Mouse (Mus musculus): ENCODE data around the gene Wnt4. TPM values are rescaled to one million over a fixed set of nuclear protein-coding genes. Genes with fewer than 3 reads are reported as not detected.

Gene Wnt4
- polyA plus RNA-seq (2016; fragmentation: Nextera tagmentation; extraction: Ambion mirVana), result 3.9 and 6.3 TPM in 2 replicates

- ATAC-seq (ENCODE audit: insufficient number of reproducible peaks, insufficient read depth, low FRiP score, low TSS enrichment), result no peak; the same call in 1 of the 2 replicates
- H3K9ac ChIP-seq, result peak within 1 kb of the TSS; percentile 59
- no peaks in the 10 kb centered on the region for H3K9me3 ChIP-seq
- 0% methylated on average over 33 of the region's 45 CpGs for WGBS
- H3K36me3 ChIP-seq, result no peaks in the 10 kb centered on the region
- 0 out of 2 replicates have a peak within 1 kb of the TSS, but pooled peaks have one; percentile 41 for H3K27ac ChIP-seq
- H3K4me2 ChIP-seq (replicated peaks), result peak within 1 kb of the TSS; percentile 95
- H3K4me3 ChIP-seq, result peak within 1 kb of the TSS; percentile 49
- peaks cover 80% of the 10 kb centered on the region for H3K27me3 ChIP-seq
- H3K4me1 ChIP-seq, result peaks cover 21% of the 10 kb centered on the region
Measured at GRCm38 (mm10) chr4:137277166-137277513, at the start of gene Wnt4. TSS of gene Wnt4 (plus strand) at chr4:137277489.

GRCm38 (mm10) chr4:137228566-137229115 is 48.6 kb upstream of the Wnt4 start:
- ATAC-seq (ENCODE audit: insufficient number of reproducible peaks, insufficient read depth, low FRiP score, low TSS enrichment), result no peak
- Histone ChIP-seq H3K9ac (no peak overlapping the region), H3K27ac (no peak overlapping the region), H3K4me1 (no peaks in the 10 kb centered on the region; the same call in 1 of the 2 replicates), H3K36me3 (no peaks in the 10 kb centered on the region), H3K9me3 (no peaks in the 10 kb centered on the region), H3K4me3 (no peak overlapping the region), H3K27me3 (no peaks in the 10 kb centered on the region), H3K4me2 (replicated peaks) (no peak overlapping the region)
- 80% methylated on average over 15 of the region's 15 CpGs for WGBS

- H3K9ac ChIP-seq, result no peak overlapping the region
- no peaks in the 10 kb centered on the region for H3K27me3 ChIP-seq
- no peak overlapping the region for H3K27ac ChIP-seq
- no peaks in the 10 kb centered on the region; the same call in 1 of the 2 replicates for H3K4me1 ChIP-seq
- H3K9me3 ChIP-seq, result no peaks in the 10 kb centered on the region
- 79% methylated on average over 16 of the region's 16 CpGs for WGBS
- H3K4me3 ChIP-seq, result no peak overlapping the region
- H3K36me3 ChIP-seq, result no peaks in the 10 kb centered on the region
- no peak overlapping the region for H3K4me2 ChIP-seq (replicated peaks)
- ATAC-seq (ENCODE audit: insufficient number of reproducible peaks, insufficient read depth, low FRiP score, low TSS enrichment), result no peak
Measured at GRCm38 (mm10) chr4:137231494-137232470, 45.5 kb upstream of the Wnt4 start.

GRCm38 (mm10) chr4:137233632-137234031 is 43.7 kb upstream of the Wnt4 start:
- Histone ChIP-seq H3K27me3 (no peaks in the 10 kb centered on the region), H3K4me2 (replicated peaks) (no peak overlapping the region), H3K9ac (no peak overlapping the region), H3K4me1 (no peaks in the 10 kb centered on the region; the same call in 1 of the 2 replicates), H3K9me3 (no peaks in the 10 kb centered on the region), H3K36me3 (no peaks in the 10 kb centered on the region), H3K27ac (no peak overlapping the region), H3K4me3 (no peak overlapping the region)
- ATAC-seq (ENCODE audit: insufficient number of reproducible peaks, insufficient read depth, low FRiP score, low TSS enrichment), result no peak
- 64% methylated on average over 5 of the region's 5 CpGs for WGBS

- no peaks in the 10 kb centered on the region for H3K36me3 ChIP-seq
- 91% methylated on average over 2 of the region's 2 CpGs for WGBS
- no peak overlapping the region for H3K27ac ChIP-seq
- no peak overlapping the region for H3K4me3 ChIP-seq
- H3K9ac ChIP-seq, result no peak overlapping the region
- H3K4me1 ChIP-seq, result no peaks in the 10 kb centered on the region; the same call in 1 of the 2 replicates
- no peak overlapping the region for H3K4me2 ChIP-seq (replicated peaks)
- ATAC-seq (ENCODE audit: insufficient number of reproducible peaks, insufficient read depth, low FRiP score, low TSS enrichment), result no peak
- no peaks in the 10 kb centered on the region for H3K27me3 ChIP-seq
- H3K9me3 ChIP-seq, result no peaks in the 10 kb centered on the region
Measured at GRCm38 (mm10) chr4:137234444-137234843, 42.8 kb upstream of the Wnt4 start.

GRCm38 (mm10) chr4:137235368-137235767 is 41.9 kb upstream of the Wnt4 start:
- 65% methylated on average over 9 of the region's 9 CpGs for WGBS
- ATAC-seq (ENCODE audit: insufficient number of reproducible peaks, insufficient read depth, low FRiP score, low TSS enrichment), result no peak
- Histone ChIP-seq H3K27ac (no peak overlapping the region), H3K9ac (no peak overlapping the region), H3K36me3 (no peaks in the 10 kb centered on the region), H3K4me1 (no peaks in the 10 kb centered on the region; the same call in 1 of the 2 replicates), H3K27me3 (no peaks in the 10 kb centered on the region), H3K4me3 (no peak overlapping the region), H3K9me3 (peaks cover 4% of the 10 kb centered on the region; the same call in 1 of the 2 replicates), H3K4me2 (replicated peaks) (no peak overlapping the region)

- no peak overlapping the region for H3K9ac ChIP-seq
- no peak overlapping the region for H3K4me3 ChIP-seq
- peaks cover 1% of the 10 kb centered on the region; the same call in 1 of the 2 replicates for H3K9me3 ChIP-seq
- no peak overlapping the region for H3K4me2 ChIP-seq (replicated peaks)
- 70% methylated on average over 9 of the region's 9 CpGs for WGBS
- no peak for ATAC-seq (ENCODE audit: insufficient number of reproducible peaks, insufficient read depth, low FRiP score, low TSS enrichment)
- H3K4me1 ChIP-seq, result no peaks in the 10 kb centered on the region
- no peak overlapping the region for H3K27ac ChIP-seq
- H3K36me3 ChIP-seq, result no peaks in the 10 kb centered on the region
- no peaks in the 10 kb centered on the region for H3K27me3 ChIP-seq
Measured at GRCm38 (mm10) chr4:137244883-137245282, 32.4 kb upstream of the Wnt4 start.

- 66% methylated on average over 5 of the region's 5 CpGs for WGBS
- Histone ChIP-seq H3K9me3 (no peaks in the 10 kb centered on the region), H3K4me3 (no peak overlapping the region), H3K27me3 (no peaks in the 10 kb centered on the region), H3K4me1 (no peaks in the 10 kb centered on the region), H3K4me2 (replicated peaks) (no peak overlapping the region), H3K9ac (no peak overlapping the region), H3K27ac (no peak overlapping the region), H3K36me3 (no peaks in the 10 kb centered on the region)
- no peak for ATAC-seq (ENCODE audit: insufficient number of reproducible peaks, insufficient read depth, low FRiP score, low TSS enrichment)
Measured at GRCm38 (mm10) chr4:137250333-137250732, 27.0 kb upstream of the Wnt4 start.

GRCm38 (mm10) chr4:137250849-137251248 is 26.4 kb upstream of the Wnt4 start:
- Histone ChIP-seq H3K4me2 (replicated peaks) (no peak overlapping the region), H3K27ac (no peak overlapping the region), H3K4me3 (no peak overlapping the region), H3K36me3 (no peaks in the 10 kb centered on the region), H3K9me3 (no peaks in the 10 kb centered on the region), H3K27me3 (no peaks in the 10 kb centered on the region), H3K4me1 (no peaks in the 10 kb centered on the region), H3K9ac (no peak overlapping the region)
- ATAC-seq (ENCODE audit: insufficient number of reproducible peaks, insufficient read depth, low FRiP score, low TSS enrichment), result no peak
- WGBS, result 56% methylated on average over 5 of the region's 5 CpGs

- no peak overlapping the region for H3K4me3 ChIP-seq
- H3K27me3 ChIP-seq, result no peaks in the 10 kb centered on the region
- no peak overlapping the region for H3K9ac ChIP-seq
- no peak overlapping the region for H3K27ac ChIP-seq
- ATAC-seq (ENCODE audit: insufficient number of reproducible peaks, insufficient read depth, low FRiP score, low TSS enrichment), result no peak
- H3K9me3 ChIP-seq, result no peaks in the 10 kb centered on the region
- H3K36me3 ChIP-seq, result no peaks in the 10 kb centered on the region
- WGBS, result 75% methylated on average over 11 of the region's 11 CpGs
- no peaks in the 10 kb centered on the region for H3K4me1 ChIP-seq
- no peak overlapping the region for H3K4me2 ChIP-seq (replicated peaks)
Measured at GRCm38 (mm10) chr4:137253601-137254000, 23.7 kb upstream of the Wnt4 start.

- H3K36me3 ChIP-seq, result no peaks in the 10 kb centered on the region
- 78% methylated on average over 17 of the region's 17 CpGs for WGBS
- no peak overlapping the region for H3K4me3 ChIP-seq
- H3K27ac ChIP-seq, result no peak overlapping the region
- H3K9ac ChIP-seq, result no peak overlapping the region
- no peaks in the 10 kb centered on the region for H3K4me1 ChIP-seq
- ATAC-seq (ENCODE audit: insufficient number of reproducible peaks, insufficient read depth, low FRiP score, low TSS enrichment), result no peak
- H3K4me2 ChIP-seq (replicated peaks), result no peak overlapping the region
- H3K9me3 ChIP-seq, result no peaks in the 10 kb centered on the region
- no peaks in the 10 kb centered on the region for H3K27me3 ChIP-seq
Measured at GRCm38 (mm10) chr4:137254206-137254976, 22.9 kb upstream of the Wnt4 start.
